Mouse (Mus musculus) gastrocnemius, adult 8-10 months (tissue): ENCODE data around the gene Enthd1. TPM values are rescaled to one million over a fixed set of nuclear protein-coding genes. Genes with fewer than 3 reads are reported as not detected.

ENCODE experiments used
- DNase-seq, 2 experiments: peaks; one replicate each; pipeline ENCODE4 v3.0.0; 2022; ENCODE audit warnings: low spot score in 2 of 2
- total RNA-seq, 4 experiments: library from RNA; stranded (reverse); gene quantifications; 2 replicates each; pipeline ENCODE4 v1.2.4; 2022

The Enthd1 gene
- total RNA-seq, 4 experiments from 2014 or later = not detected

GRCm38 (mm10) chr15:80490151-80490550 lies 74.8 kb downstream of the Enthd1 start:
- DNase-seq = no peak

GRCm38 (mm10) chr15:80488658-80489057 lies 76.3 kb downstream of the Enthd1 start:
- no peak for DNase-seq

GRCm38 (mm10) chr15:80485601-80486000 lies 79.4 kb downstream of the Enthd1 start:
- no peak for DNase-seq

GRCm38 (mm10) chr15:80483041-80483705 lies 81.8 kb downstream of the Enthd1 start:
- DNase-seq = no peak

GRCm38 (mm10) chr15:80482348-80482747 lies 82.6 kb downstream of the Enthd1 start:
- no peak for DNase-seq

GRCm38 (mm10) chr15:80474429-80475002 lies 90.4 kb downstream of the Enthd1 start:
- DNase-seq = no peak

- DNase-seq = no peak
Measured at GRCm38 (mm10) chr15:80467876-80468275, 97.1 kb downstream of the Enthd1 start.

- DNase-seq = no peak
Measured at GRCm38 (mm10) chr15:80462106-80462505, 102.8 kb downstream of the Enthd1 start.

GRCm38 (mm10) chr15:80461446-80461845 lies 103.5 kb downstream of the Enthd1 start:
- no peak for DNase-seq

- DNase-seq = no peak
Measured at GRCm38 (mm10) chr15:80460011-80460410, 104.9 kb downstream of the Enthd1 start.

GRCm38 (mm10) chr15:80457984-80458383 lies 107.0 kb downstream of the Enthd1 start:
- no peak for DNase-seq

- no peak for DNase-seq
Measured at GRCm38 (mm10) chr15:80454486-80454885, 110.5 kb downstream of the Enthd1 start.

- no peak for DNase-seq
Measured at GRCm38 (mm10) chr15:80452425-80452824, 112.5 kb downstream of the Enthd1 start.

- DNase-seq = no peak
Measured at GRCm38 (mm10) chr15:80445956-80446687, 118.8 kb downstream of the Enthd1 start.

GRCm38 (mm10) chr15:80440195-80440594 lies 124.8 kb downstream of the Enthd1 start:
- DNase-seq = no peak

- DNase-seq = no peak
Measured at GRCm38 (mm10) chr15:80438423-80438822, 126.5 kb downstream of the Enthd1 start.

- no peak for DNase-seq
Measured at GRCm38 (mm10) chr15:80437996-80438395, 127.0 kb downstream of the Enthd1 start.

- DNase-seq = no peak
Measured at GRCm38 (mm10) chr15:80436961-80437360, 128.0 kb downstream of the Enthd1 start.

- DNase-seq = no peak
Measured at GRCm38 (mm10) chr15:80430324-80430723, 134.6 kb downstream of the Enthd1 start.

- DNase-seq = no peak
Measured at GRCm38 (mm10) chr15:80418146-80418545, 146.8 kb downstream of the Enthd1 start.

GRCm38 (mm10) chr15:80417066-80417465 lies 147.9 kb downstream of the Enthd1 start:
- no peak for DNase-seq

- DNase-seq = no peak
Measured at GRCm38 (mm10) chr15:80415132-80415531, 149.8 kb downstream of the Enthd1 start.
